Mouse (Mus musculus): ENCODE measurements at regions not wholly inside any gene's neighbourhood (a gene's known extent, or its start where the extent isn't known, plus 50 kb on each side); places are given as distances from the start of the nearest gene placed in this dataset.

- TF ChIP-seq CTCF (IDR thresholded peaks at IDR 0.05; ENCODE audit: borderline replicate concordance, control insufficient read depth, extremely low read depth, insufficient read depth, low read length, poor library complexity) (no peak), POLR2A (IDR thresholded peaks at IDR 0.05; ENCODE audit: control insufficient read depth, extremely low read depth, insufficient read depth, low read length, poor library complexity) (no peak)
These were observed 52.0 kb upstream of the Zfp648 start for GRCm38 (mm10) chr1:154148948-154149347.

Data from thymus, adult 2 months (tissue).